In the genomic region with DNA sequence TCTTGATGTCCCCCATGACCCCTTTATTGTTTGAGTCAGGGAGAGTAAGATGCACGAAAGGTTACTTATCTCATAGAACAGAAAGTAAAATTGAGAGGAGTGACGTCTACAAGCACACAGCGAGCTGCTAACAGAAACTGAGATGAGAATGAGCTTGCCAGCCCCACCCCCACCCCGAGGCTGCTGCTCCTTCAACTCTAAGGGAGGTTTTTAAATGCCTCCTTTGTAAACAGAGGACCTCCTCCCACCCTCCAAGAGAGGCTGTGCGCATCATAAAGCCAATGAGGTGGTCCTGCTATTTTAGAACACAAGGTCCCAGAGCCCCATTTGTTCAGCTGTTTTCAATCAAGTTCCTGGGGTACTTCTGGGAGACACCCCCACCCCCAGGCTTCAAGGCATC, we compare ENCODE assay signal across 12 mouse cellular contexts. TPM values are rescaled to one million over a fixed set of nuclear protein-coding genes. Genes with fewer than 3 reads are reported as not detected.
A peak's percentile ranks its signal among the peaks of the same experiment; 100 is the strongest.
DNase-seq lines count a peak whose midpoint lies in the region; ATAC-seq lines count a peak whose summit lies in the region.
"Had no signal": no experiment of that assay in that cellular context is flagged by ENCODE, and none has a peak within 500 bp of the region (broad histone marks: within the 10 kb centered on the region; RNA-seq: fewer than 3 reads in every experiment).

No protein-coding gene starts in this region.

- H3K4me3 ChIP-seq in kidney, embryonic 14.5 days (ENCODE audit: low read length), result no peak overlapping the region
- H3K4me3 ChIP-seq in embryonic facial prominence, embryonic 15.5 days (replicated peaks), result no peak overlapping the region
- H3K4me3 ChIP-seq in stomach, embryonic 14.5 days (ENCODE audit: low read depth, low read length), result no peak overlapping the region
- H3K4me3 ChIP-seq: erythroblast, embryonic 14.5 days; gastrocnemius, adult 2 months had no signal

- WGBS in kidney, embryonic 14.5 days, result 11% methylated on average over 5 of the region's 5 CpGs
- 10% methylated on average over 5 of the region's 5 CpGs for WGBS in embryonic facial prominence, embryonic 15.5 days
- 7% methylated on average over 5 of the region's 5 CpGs for WGBS in stomach, embryonic 14.5 days

- H3K9me3 ChIP-seq in kidney, embryonic 14.5 days (ENCODE audit: control insufficient read depth, low read length), result no peaks in the 10 kb centered on the region
- no peaks in the 10 kb centered on the region for H3K9me3 ChIP-seq in embryonic facial prominence, embryonic 15.5 days (replicated peaks)
- H3K9me3 ChIP-seq in stomach, embryonic 14.5 days (ENCODE audit: control insufficient read depth, low read depth, low read length), result no peaks in the 10 kb centered on the region

- no peak overlapping the region for H3K9ac ChIP-seq in kidney, embryonic 14.5 days (ENCODE audit: low read depth, low read length)
- H3K9ac ChIP-seq in embryonic facial prominence, embryonic 15.5 days, result no peak overlapping the region
- no peak overlapping the region for H3K9ac ChIP-seq in stomach, embryonic 14.5 days (replicated peaks; ENCODE audit: low read depth, low read length)

- peak overlapping the region; percentile 9; the same call in 1 of the 2 replicates for H3K4me2 ChIP-seq in kidney, embryonic 14.5 days (replicated peaks; ENCODE audit: low read depth, low read length)
- H3K4me2 ChIP-seq in embryonic facial prominence, embryonic 15.5 days (replicated peaks), result peak overlapping the region; percentile 15; the same call in 1 of the 2 replicates
- H3K4me2 ChIP-seq in stomach, embryonic 14.5 days (replicated peaks; ENCODE audit: low read depth, low read length), result 0 out of 2 replicates have a peak overlapping the region, but pooled peaks have one; percentile 6

- H3K36me3 ChIP-seq in kidney, embryonic 14.5 days (ENCODE audit: control insufficient read depth, insufficient read depth, low read length), result no peaks in the 10 kb centered on the region
- H3K36me3 ChIP-seq in embryonic facial prominence, embryonic 15.5 days, result no peaks in the 10 kb centered on the region
- H3K36me3 ChIP-seq in stomach, embryonic 14.5 days (ENCODE audit: control insufficient read depth, insufficient read depth, low read length), result no peaks in the 10 kb centered on the region

- no peak overlapping the region for H3K27ac ChIP-seq in kidney, embryonic 14.5 days (ENCODE audit: low read depth, low read length)
- peak overlapping the region; percentile 58 for H3K27ac ChIP-seq in embryonic facial prominence, embryonic 15.5 days (replicated peaks)
- H3K27ac ChIP-seq in stomach, embryonic 14.5 days (ENCODE audit: low read length), result no peak overlapping the region
- H3K27ac ChIP-seq: gastrocnemius, adult 2 months; macrophage had no signal

- no peak for DNase-seq in kidney, adult 18-20 months
- peak; percentile 41 for DNase-seq in NIH3T3 (ENCODE audit: low read depth)
- DNase-seq in spleen, postnatal 36 days (ENCODE audit: low spot score in 2 of 2), result no peak
- DNase-seq in B cell, adult 2 months, result no peak
- DNase-seq: adrenal gland, adult 8-10 months; gastrocnemius, adult 2 months; liver had no signal

- peaks cover 26% of the 10 kb centered on the region for H3K4me1 ChIP-seq in kidney, embryonic 14.5 days (ENCODE audit: control insufficient read depth, insufficient read depth, low read length)
- H3K4me1 ChIP-seq in embryonic facial prominence, embryonic 15.5 days, result peaks cover 52% of the 10 kb centered on the region
- peaks cover 24% of the 10 kb centered on the region for H3K4me1 ChIP-seq in stomach, embryonic 14.5 days (ENCODE audit: control insufficient read depth, insufficient read depth, low read length)

- no peaks in the 10 kb centered on the region for H3K27me3 ChIP-seq in kidney, embryonic 14.5 days (ENCODE audit: control insufficient read depth, insufficient read depth, low read length)
- no peaks in the 10 kb centered on the region for H3K27me3 ChIP-seq in embryonic facial prominence, embryonic 15.5 days
- H3K27me3 ChIP-seq in stomach, embryonic 14.5 days (ENCODE audit: control insufficient read depth, insufficient read depth, low read length), result no peaks in the 10 kb centered on the region

- peak; percentile 36; the same call in 1 of the 2 replicates for ATAC-seq in kidney, embryonic 14.5 days (ENCODE audit: low FRiP score, low TSS enrichment)
- ATAC-seq in embryonic facial prominence, embryonic 15.5 days (ENCODE audit: insufficient number of reproducible peaks, low FRiP score, low TSS enrichment, low read depth), result no peak
- ATAC-seq in stomach, embryonic 14.5 days (ENCODE audit: insufficient number of reproducible peaks, insufficient read depth, low FRiP score, low read depth), result peak; percentile 53; the same call in 1 of the 2 replicates

RNA-seq across cellular contexts. Expression of a gene that starts 11.8 kb away (rescaled TPM):
- polyA plus RNA-seq in kidney, embryonic 14.5 days (2014; fragmentation: Nextera tagmentation; extraction: Ambion mirVana), result 36.0 and 45.4 TPM in 2 replicates
- 82.2 and 86.2 TPM in 2 replicates for polyA plus RNA-seq in embryonic facial prominence, embryonic 15.5 days (2015; fragmentation: Nextera tagmentation; extraction: Ambion mirVana)
- 51.5 and 51.6 TPM in 2 replicates for polyA plus RNA-seq in stomach, embryonic 14.5 days (2014; fragmentation: Nextera tagmentation; extraction: Ambion mirVana)

RNA-seq across cellular contexts. Expression of a gene that starts 53.6 kb away (rescaled TPM):
- 0.90 and 1.4 TPM in 2 replicates for polyA plus RNA-seq in kidney, embryonic 14.5 days (2014; fragmentation: Nextera tagmentation; extraction: Ambion mirVana)
- 1.6 and 2.1 TPM in 2 replicates for polyA plus RNA-seq in embryonic facial prominence, embryonic 15.5 days (2015; fragmentation: Nextera tagmentation; extraction: Ambion mirVana)
- 0.49 and 0.52 TPM in 2 replicates for polyA plus RNA-seq in stomach, embryonic 14.5 days (2014; fragmentation: Nextera tagmentation; extraction: Ambion mirVana)
- polyA plus RNA-seq: erythroblast, embryonic 14.5 days; macrophage had no signal
